Mouse (Mus musculus) gastrocnemius, postnatal 25 days (tissue): ENCODE data around the gene Btbd35f14. TPM values are rescaled to one million over a fixed set of nuclear protein-coding genes. Genes with fewer than 3 reads are reported as not detected.
"Not testable (repeated sequence)": the region's sequence is repeated elsewhere in the genome, so short reads cannot be mapped to it uniquely, and the experiment has no call there.

Source experiments
- DNase-seq: peaks from one replicate; pipeline ENCODE4 v3.0.0; 2022
- long read RNA-seq, 2 experiments: library from polyadenylated mRNA; stranded (forward); transcript quantifications; one replicate each; pipeline ENCODE4 v2.0.0; 2021
- total RNA-seq, 2 experiments: library from RNA; stranded (reverse); gene quantifications; 1 replicate in 1 of 2; 2 replicates in 1 of 2; pipeline ENCODE4 v1.2.3; 2021

The Btbd35f14 gene
- not detected for total RNA-seq
- long read RNA-seq, experiment 1 = 0 reads
- long read RNA-seq, experiment 2 = 0 reads

DNA sequence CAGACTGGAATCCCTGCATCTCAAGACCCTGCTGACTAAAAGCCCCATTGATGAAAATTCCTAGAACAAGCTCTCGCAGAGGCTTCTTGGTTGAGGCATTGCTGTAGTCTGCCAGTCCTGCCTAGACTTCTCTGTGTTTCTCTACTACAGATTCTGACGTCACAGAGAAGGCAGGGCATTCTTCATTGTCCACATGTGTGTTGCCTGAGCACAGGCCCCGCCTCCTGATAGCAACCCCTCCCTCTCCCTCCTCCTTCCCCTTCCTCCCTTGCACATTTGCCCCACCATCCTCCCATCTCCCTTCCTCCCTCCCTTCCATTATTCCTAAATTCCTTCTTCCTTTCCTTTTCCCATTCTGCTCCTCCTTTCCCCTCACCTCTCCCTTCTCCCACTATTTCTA lies at the start of gene Btbd35f14:
Btbd35f14 (minus strand) TSS at position 101 of the 400 bp plus-strand sequence.
- not testable (repeated sequence) for DNase-seq

DNA sequence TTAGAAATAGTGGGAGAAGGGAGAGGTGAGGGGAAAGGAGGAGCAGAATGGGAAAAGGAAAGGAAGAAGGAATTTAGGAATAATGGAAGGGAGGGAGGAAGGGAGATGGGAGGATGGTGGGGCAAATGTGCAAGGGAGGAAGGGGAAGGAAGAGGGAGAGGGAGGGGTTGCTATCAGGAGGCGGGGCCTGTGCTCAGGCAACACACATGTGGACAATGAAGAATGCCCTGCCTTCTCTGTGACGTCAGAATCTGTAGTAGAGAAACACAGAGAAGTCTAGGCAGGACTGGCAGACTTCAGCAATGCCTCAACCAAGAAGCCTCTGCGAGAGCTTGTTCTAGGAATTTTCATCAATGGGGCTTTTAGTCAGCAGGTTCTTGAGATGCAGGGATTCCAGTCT lies 45.3 kb downstream of the Btbd35f14 start, which contains the start of gene Btbd35f13:
Btbd35f13 (plus strand) TSS at position 301 of the 400 bp plus-strand sequence.
- DNase-seq = not testable (repeated sequence)

Other genes starting within 250 kb of the Btbd35f14 start
- gene Btbd35f15, start 125.0 kb downstream of the Btbd35f14 start, total RNA-seq = not detected
- not detected for gene Btbd35f13, start 45.2 kb downstream of the Btbd35f14 start, total RNA-seq